ENCODE assay signal across 23 mouse cellular contexts in the genomic region with DNA sequence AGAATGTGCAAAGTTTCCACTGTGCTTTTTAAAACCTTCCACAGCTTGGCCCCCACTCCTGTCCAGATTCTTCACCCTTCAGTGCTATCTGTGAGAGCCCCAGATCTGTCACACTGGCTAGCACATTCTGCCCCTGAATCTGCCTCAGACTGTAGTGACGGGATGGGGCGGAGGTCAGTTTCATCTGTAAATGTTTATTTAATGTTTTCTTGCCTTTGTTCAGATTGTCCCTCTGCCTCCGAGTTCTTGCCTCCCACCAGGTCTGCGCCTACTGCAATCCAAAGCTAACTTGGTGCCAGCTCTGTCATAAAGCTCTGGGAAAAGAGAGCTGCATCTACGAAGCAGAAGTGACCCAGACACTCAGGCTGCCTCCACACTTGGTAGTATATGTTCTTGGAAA. TPM values are rescaled to one million over a fixed set of nuclear protein-coding genes. Genes with fewer than 3 reads are reported as not detected.
DNase-seq lines count a peak whose midpoint lies in the region; ATAC-seq and TF ChIP-seq lines count a peak whose summit lies in the region.
"Had no signal": no experiment of that assay in that cellular context is flagged by ENCODE, and none has a peak within 500 bp of the region (broad histone marks: within the 10 kb centered on the region; RNA-seq: fewer than 3 reads in every experiment).

No protein-coding gene starts in this region.

- no peak for TF ChIP-seq CTCF in testis, adult 2 months (IDR thresholded peaks at IDR 0.05; ENCODE audit: control insufficient read depth, insufficient read depth, insufficient replicate concordance, low read depth, low read length)
- no peak for TF ChIP-seq CTCF in lung, postnatal 0 days (IDR thresholded peaks at IDR 0.05)
- no peak for TF ChIP-seq CTCF in gastrocnemius, adult 2 months (IDR thresholded peaks at IDR 0.05)

- no peak for TF ChIP-seq POLR2A in testis, adult 2 months (IDR thresholded peaks at IDR 0.05; ENCODE audit: control insufficient read depth, low read depth, low read length)

- peak overlapping the region; percentile 11; the same call in 1 of the 2 replicates for H3K27ac ChIP-seq in testis, adult 2 months (ENCODE audit: control insufficient read depth, insufficient read depth, low read depth, low read length)
- H3K27ac ChIP-seq in lung, postnatal 0 days (ENCODE audit: low read length) = no peak overlapping the region
- no peak overlapping the region for H3K27ac ChIP-seq in gastrocnemius, adult 2 months
- H3K27ac ChIP-seq: embryonic facial prominence, embryonic 15.5 days; forebrain, embryonic 10.5 days; hindbrain, embryonic 12.5 days had no signal

- peaks cover 5% of the 10 kb centered on the region; the same call in 1 of the 2 replicates for H3K4me1 ChIP-seq in testis, adult 2 months (ENCODE audit: control insufficient read depth, insufficient read depth, low read length)
- no peaks in the 10 kb centered on the region for H3K4me1 ChIP-seq in lung, postnatal 0 days (ENCODE audit: insufficient read depth, low read depth, low read length)
- H3K4me1 ChIP-seq: embryonic facial prominence, embryonic 15.5 days; forebrain, embryonic 10.5 days; hindbrain, embryonic 12.5 days had no signal

- no peak overlapping the region for H3K9ac ChIP-seq in lung, postnatal 0 days (replicated peaks; ENCODE audit: low read depth)
- H3K9ac ChIP-seq: embryonic facial prominence, embryonic 15.5 days; hindbrain, embryonic 12.5 days had no signal

- H3K4me3 ChIP-seq in testis, adult 2 months (ENCODE audit: control insufficient read depth, low read depth, low read length) = no peak overlapping the region
- no peak overlapping the region for H3K4me3 ChIP-seq in lung, postnatal 0 days (ENCODE audit: low read depth, low read length)
- no peak overlapping the region for H3K4me3 ChIP-seq in gastrocnemius, adult 2 months
- H3K4me3 ChIP-seq: embryonic facial prominence, embryonic 15.5 days; erythroblast, embryonic 14.5 days; forebrain, embryonic 10.5 days; hindbrain, embryonic 12.5 days had no signal

- WGBS in lung, postnatal 0 days = 23% methylated on average over 5 of the region's 5 CpGs

- no peaks in the 10 kb centered on the region for H3K36me3 ChIP-seq in testis, adult 2 months (ENCODE audit: control insufficient read depth, insufficient read depth, low read length)
- no peaks in the 10 kb centered on the region for H3K36me3 ChIP-seq in lung, postnatal 0 days (ENCODE audit: insufficient read depth, low read length)
- H3K36me3 ChIP-seq: embryonic facial prominence, embryonic 15.5 days; forebrain, embryonic 10.5 days; G1E; hindbrain, embryonic 12.5 days had no signal

- no peak overlapping the region for H3K4me2 ChIP-seq in lung, postnatal 0 days (replicated peaks; ENCODE audit: low read depth, low read length)
- H3K4me2 ChIP-seq: embryonic facial prominence, embryonic 15.5 days; hindbrain, embryonic 12.5 days had no signal

- intact Hi-C loops in gastrocnemius, adult 2 months (cut with DNase I) = no loop called here

- H3K9me3 ChIP-seq in lung, postnatal 0 days (ENCODE audit: low read length) = no peaks in the 10 kb centered on the region
- H3K9me3 ChIP-seq: embryonic facial prominence, embryonic 15.5 days; forebrain, embryonic 10.5 days; G1E; hindbrain, embryonic 12.5 days had no signal

- peak; percentile 67 for DNase-seq in kidney, adult 9 months
- no peak for DNase-seq in kidney, adult 18-20 months
- DNase-seq in testis, postnatal 14 days (ENCODE audit: low spot score) = no peak
- peak; percentile 34 for DNase-seq in lung, postnatal 0 days (ENCODE audit: low spot score)
- DNase-seq in lung, postnatal 36 days = peak; percentile 59
- no peak for DNase-seq in gastrocnemius, adult 18-20 months (ENCODE audit: low spot score)
- no peak for DNase-seq in gastrocnemius, adult 2 months
- DNase-seq: adrenal gland, postnatal 10 days; cerebellum, adult 18-20 months; cerebellum, adult 9-11 months; cerebellum, postnatal 36 days; gastrocnemius, postnatal 25 days; heart, postnatal 10 days; heart, postnatal 4 days had no signal

- TF ChIP-seq EP300 in lung, postnatal 0 days (IDR thresholded peaks at IDR 0.05) = peak; percentile 34; the same call in 1 of the 2 replicates

- ATAC-seq in lung, postnatal 0 days = peak; percentile 72
- ATAC-seq: CD4-positive, CD25-positive, alpha-beta regulatory T cell, adult 4 months; forebrain, embryonic 14.5 days; hindbrain, embryonic 16.5 days had no signal

- no peaks in the 10 kb centered on the region for H3K27me3 ChIP-seq in testis, adult 2 months (ENCODE audit: control insufficient read depth, insufficient read depth, low read length)
- H3K27me3 ChIP-seq in lung, postnatal 0 days (replicated peaks; ENCODE audit: insufficient read depth, low read length) = no peaks in the 10 kb centered on the region
- H3K27me3 ChIP-seq: embryonic facial prominence, embryonic 15.5 days; hindbrain, embryonic 12.5 days had no signal

RNA-seq across cellular contexts. Expression of a gene that starts 13.8 kb away (rescaled TPM):
- 5.8 and 6.9 TPM in 2 replicates for polyA plus RNA-seq in testis, adult 2 months (2012; rRNA removed)
- 137 and 148 TPM in 2 replicates for polyA plus RNA-seq in lung, postnatal 0 days (2015; fragmentation: Nextera tagmentation; extraction: Ambion mirVana)
- 1 to 10 TPM; 1.9 to 2.7 TPM for total RNA-seq in gastrocnemius, adult 18-20 months (2021)
- total RNA-seq in gastrocnemius, adult 2 months (2021) = 1 to 10 TPM; 2.1 to 3.2 TPM

RNA-seq across cellular contexts. Expression of a gene that starts 18.8 kb away (rescaled TPM):
- 52.8 and 58.2 TPM in 2 replicates for polyA plus RNA-seq in testis, adult 2 months (2012; rRNA removed)
- 10.7 and 10.8 TPM in 2 replicates for polyA plus RNA-seq in lung, postnatal 0 days (2015; fragmentation: Nextera tagmentation; extraction: Ambion mirVana)
- total RNA-seq in gastrocnemius, adult 18-20 months (2021) = 10 to 100 TPM; 24.0 to 27.8 TPM
- 10 to 100 TPM; 22.8 to 25.3 TPM for total RNA-seq in gastrocnemius, adult 2 months (2021)

Comparison
In these comparisons a context has a peak if more than half of its experiments do, and no peak if none do; other contexts are left out.
1. DNase-seq: peak in kidney, adult 9 months (single experiment), lung, postnatal 0 days (single experiment) and lung, postnatal 36 days (single experiment); none in kidney, adult 18-20 months (single experiment), testis, postnatal 14 days (single experiment), gastrocnemius, adult 18-20 months (single experiment) and gastrocnemius, adult 2 months (single experiment).